Mouse (Mus musculus) CH12.LX (cell line): Measurements from ENCODE around the gene Aqp11. TPM values are rescaled to one million over a fixed set of nuclear protein-coding genes. Genes with fewer than 3 reads are reported as not detected.

Experiments
- DNase-seq: peaks from one replicate; pipeline ENCODE4 v3.0.0-alpha.2; 2013; ENCODE audit errors: extremely low read depth
- H3K27ac ChIP-seq: 2 replicates; pipeline ENCODE4 v1.5.1; 2012; ENCODE audit warnings: low read depth, mild to moderate bottlenecking, control low read depth, moderate library complexity; ENCODE audit not compliant: insufficient read depth
- H3K27me3 ChIP-seq: replicated peaks from 2 replicates; pipeline ENCODE3; 2012; ENCODE audit warnings: inconsistent platforms
- H3K36me3 ChIP-seq, 2 experiments: replicated peaks in 1 of 2; 2 replicates each; pipeline versions ENCODE3 to v1.6.1; 2012; ENCODE audit warnings: inconsistent platforms in 1 of 2, low read length in 1 of 2, mild to moderate bottlenecking in 1 of 2, mixed read lengths in 1 of 2, moderate library complexity in 1 of 2; ENCODE audit not compliant: control insufficient read depth in 1 of 2, insufficient read depth in 1 of 2
- H3K4me1 ChIP-seq, 2 experiments: 2 replicates each; pipeline ENCODE4 v1.6.1; 2012; ENCODE audit warnings: inconsistent platforms in 1 of 2, moderate library complexity in 1 of 2; ENCODE audit not compliant: insufficient read depth in 2 of 2, control insufficient read depth in 1 of 2
- H3K4me2 ChIP-seq: 2 replicates; pipeline ENCODE4 v1.6.1; 2012; ENCODE audit warnings: low read depth, mild to moderate bottlenecking, control low read depth; ENCODE audit not compliant: poor library complexity, insufficient read depth, severe bottlenecking
- H3K4me3 ChIP-seq, 3 experiments: fragments of 150-350 bp in 1 of 3; sonication (generic) in 1 of 3; replicated peaks in 1 of 3; 2 replicates each; pipeline versions ENCODE3 to v1.5.1; 2011 to 2012; ENCODE audit warnings: low read depth in 2 of 3, low read length in 2 of 3, mild to moderate bottlenecking in 2 of 3, moderate library complexity in 2 of 3, control low read depth in 1 of 3, improper control_type of control experiment in 1 of 3, inconsistent platforms in 1 of 3, mixed read lengths in 1 of 3; ENCODE audit not compliant: poor library complexity in 1 of 3
- H3K79me2 ChIP-seq: replicated peaks from 2 replicates; pipeline ENCODE4 v1.6.1; 2012; ENCODE audit warnings: mild to moderate bottlenecking, moderate library complexity; ENCODE audit not compliant: control insufficient read depth, poor library complexity, insufficient read depth, severe bottlenecking; ENCODE audit errors: extremely low read depth
- H3K9ac ChIP-seq: 2 replicates; pipeline ENCODE4 v1.6.1; 2012; ENCODE audit warnings: low read depth, mild to moderate bottlenecking, control low read depth, moderate library complexity; ENCODE audit not compliant: insufficient read depth
- H3K9me3 ChIP-seq: replicated peaks from 2 replicates; pipeline ENCODE3; 2012; ENCODE audit warnings: low read length, inconsistent platforms, mixed read lengths
- CHD1 ChIP-seq: IDR thresholded peaks from 2 replicates; pipeline ENCODE4 v1.6.1; 2012; ENCODE audit warnings: low read depth, low read length, improper control_type of control experiment, inconsistent platforms
- CTCF ChIP-seq, 2 experiments: IDR thresholded peaks in 1 of 2; conservative IDR thresholded peaks in 1 of 2; 2 replicates each; pipeline ENCODE4 v1.5.1; 2011 to 2012; ENCODE audit warnings: low read depth in 2 of 2, low read length in 2 of 2, improper control_type of control experiment in 1 of 2, inconsistent platforms in 1 of 2, mild to moderate bottlenecking in 1 of 2, moderate library complexity in 1 of 2
- ETS1 ChIP-seq: conservative IDR thresholded peaks from 2 replicates; pipeline ENCODE4 v1.6.1; 2012; ENCODE audit warnings: low read depth, mild to moderate bottlenecking, inconsistent platforms, low read length, improper control_type of control experiment, moderate library complexity
- GABPA ChIP-seq: IDR thresholded peaks from 2 replicates; pipeline ENCODE4 v1.6.1; 2012; ENCODE audit warnings: low read depth, low read length, improper control_type of control experiment, inconsistent platforms; ENCODE audit not compliant: insufficient replicate concordance
- JUND ChIP-seq: conservative IDR thresholded peaks from 2 replicates; pipeline ENCODE4 v1.6.1; 2011; ENCODE audit warnings: low read depth, low read length, improper control_type of control experiment
- MEF2A ChIP-seq: IDR thresholded peaks from 2 replicates; pipeline ENCODE4 v1.6.1; 2014; ENCODE audit warnings: low read depth, mild to moderate bottlenecking, inconsistent platforms, low read length, improper control_type of control experiment, borderline replicate concordance
- POLR2A ChIP-seq: IDR thresholded peaks from 2 replicates; pipeline ENCODE4 v1.6.1; 2011; ENCODE audit warnings: low read depth, mild to moderate bottlenecking, improper control_type of control experiment, low read length
- RAD21 ChIP-seq: IDR thresholded peaks from 2 replicates; pipeline ENCODE4 v1.6.1; 2011; ENCODE audit warnings: low read depth, mild to moderate bottlenecking, low read length, improper control_type of control experiment, moderate library complexity
- RCOR1 ChIP-seq: conservative IDR thresholded peaks from 2 replicates; pipeline ENCODE4 v1.6.1; 2012; ENCODE audit warnings: low read depth, mild to moderate bottlenecking, inconsistent platforms, low read length, improper control_type of control experiment
- TBP ChIP-seq: conservative IDR thresholded peaks from 2 replicates; pipeline ENCODE4 v1.6.1; 2011; ENCODE audit warnings: low read depth, low read length, improper control_type of control experiment
- UBTF ChIP-seq: IDR thresholded peaks from 2 replicates; pipeline ENCODE4 v1.6.1; 2012; ENCODE audit warnings: low read depth, mild to moderate bottlenecking, inconsistent platforms, low read length, improper control_type of control experiment, moderate library complexity
- ZC3H11A ChIP-seq: IDR thresholded peaks from 2 replicates; pipeline ENCODE4 v1.6.1; 2012; ENCODE audit warnings: low read depth, mild to moderate bottlenecking, inconsistent platforms, low read length, improper control_type of control experiment
- dilution Hi-C: fragments of 300-500 bp; cut with MboI; formaldehyde crosslinking; loops from 2 replicates; pipeline ENCODE4 v1.14.3; 2020; ENCODE audit warnings: low sequenced_read_pairs; ENCODE audit not compliant: extremely low pct_unique_long_range_greater_than_20kb, extremely low pct_ligation_motif_present
- in situ Hi-C: fragments of 300-500 bp; cut with MboI; formaldehyde crosslinking; loops from 3 replicates; pipeline ENCODE4 v1.14.3; 2019; ENCODE audit warnings: low sequenced_read_pairs, low pct_ligation_motif_present, low pct_unique_long_range_greater_than_20kb, mixed read lengths
- polyA plus RNA-seq: library from polyadenylated mRNA; unstranded; fragments of >175 nt; gene quantifications from 2 replicates; pipeline ENCODE4 v1.2.1, GENCODE M21; 2012; ENCODE audit warnings: low read depth; ENCODE audit not compliant: insufficient read length
- total RNA-seq, 2 experiments: library from RNA; depleted of rRNA; stranded (reverse); fragments of 300-350 nt in 1 of 2; fragments of >200 nt in 1 of 2; gene quantifications; 2 replicates each; pipeline ENCODE4 v1.2.3; 2012 to 2014

Aqp11 gene
- total and polyA plus RNA-seq, 3 experiments: 0.46 to 1.0 (median 0.89) TPM

- TF ChIP-seq JUND (0 out of 2 replicates have a peak, but pooled peaks have one; percentile 30), RCOR1 (0 out of 2 replicates have a peak, but pooled peaks have one; percentile 61), RAD21 (no peak), POLR2A (peak; percentile 85), MEF2A (0 out of 2 replicates have a peak, but pooled peaks have one; percentile 57), UBTF (peak; percentile 33; the same call in 1 of the 2 replicates), ETS1 (peak; percentile 71; the same call in 1 of the 2 replicates), GABPA (peak; percentile 55; the same call in 1 of the 2 replicates), ZC3H11A (no peak)
Observed at GRCm38 (mm10) chr7:97696506-97697254, 41.4 kb downstream of the Aqp11 start, which contains the start of gene Clns1a (continued).

GRCm38 (mm10) chr7:97696133-97696505 is 42.0 kb downstream of the Aqp11 start:
- H3K27me3 ChIP-seq: no peaks in the 10 kb centered on the region
- peak overlapping the region; percentile 64 to 99 (median 89) for H3K4me3 ChIP-seq
- H3K4me1 ChIP-seq: peaks cover 0 to 42% of the 10 kb centered on the region in 2 experiments; a peak in 2 of 4 replicates
- H3K9ac ChIP-seq: peak overlapping the region; percentile 52
- peak overlapping the region; percentile 31 for H3K27ac ChIP-seq
- peaks cover 40% of the 10 kb centered on the region for H3K79me2 ChIP-seq
- H3K36me3 ChIP-seq: peaks cover 6 to 51% of the 10 kb centered on the region in 2 experiments
- peak; percentile 64 for DNase-seq
- H3K9me3 ChIP-seq: peaks cover 4% of the 10 kb centered on the region
- TF ChIP-seq CHD1 (0 out of 2 replicates have a peak, but pooled peaks have one; percentile 47), CTCF (conservative IDR thresholded peaks at IDR 0.05 in 1 of 2, IDR thresholded peaks at IDR 0.05 in 1 of 2; ENCODE audit: low read depth in 2 of 2, low read length in 2 of 2) (no peak)
- dilution Hi-C loops: no loop called here
- in situ Hi-C loops: loop anchor here (25.0 kb wide), 1 partner anchor 259 kb away; no protein-coding TSS in a partner anchor
- H3K4me2 ChIP-seq: peak overlapping the region; percentile 46

GRCm38 (mm10) chr7:97695441-97695840 is 42.6 kb downstream of the Aqp11 start:
- H3K27me3 ChIP-seq: no peaks in the 10 kb centered on the region
- in situ Hi-C loops: loop anchor here (25.0 kb wide), 1 partner anchor 258 kb away; no protein-coding TSS in a partner anchor
- DNase-seq: no peak
- H3K9me3 ChIP-seq: peaks cover 4% of the 10 kb centered on the region
- peak overlapping the region; percentile 52 for H3K9ac ChIP-seq
- peaks cover 35% of the 10 kb centered on the region for H3K79me2 ChIP-seq
- H3K4me1 ChIP-seq: peaks cover 0 to 41% of the 10 kb centered on the region in 2 experiments; a peak in 2 of 4 replicates
- H3K4me2 ChIP-seq: peak overlapping the region; percentile 46
- H3K36me3 ChIP-seq: peaks cover 6 to 47% of the 10 kb centered on the region in 2 experiments
- dilution Hi-C loops: no loop called here
- no peak overlapping the region for H3K27ac ChIP-seq
- no peak for TF ChIP-seq TBP
- H3K4me3 ChIP-seq: peak overlapping the region; percentile 64 to 99 (median 89)
